Mouse (Mus musculus) CH12.LX (cell line): ENCODE data around the gene Gsg1l. TPM values are rescaled to one million over a fixed set of nuclear protein-coding genes. Genes with fewer than 3 reads are reported as not detected.

ENCODE experiments used
- DNase-seq: peaks from one replicate; pipeline ENCODE4 v3.0.0-alpha.2; 2013; ENCODE audit errors: extremely low read depth
- H3K27ac ChIP-seq: 2 replicates; pipeline ENCODE4 v1.5.1; 2012; ENCODE audit warnings: low read depth, mild to moderate bottlenecking, control low read depth, moderate library complexity; ENCODE audit not compliant: insufficient read depth
- H3K27me3 ChIP-seq: replicated peaks from 2 replicates; pipeline ENCODE3; 2012; ENCODE audit warnings: inconsistent platforms
- H3K36me3 ChIP-seq, 2 experiments: replicated peaks in 1 of 2; 2 replicates each; pipeline versions ENCODE3 to v1.6.1; 2012; ENCODE audit warnings: inconsistent platforms in 1 of 2, low read length in 1 of 2, mild to moderate bottlenecking in 1 of 2, mixed read lengths in 1 of 2, moderate library complexity in 1 of 2; ENCODE audit not compliant: control insufficient read depth in 1 of 2, insufficient read depth in 1 of 2
- H3K4me1 ChIP-seq, 2 experiments: 2 replicates each; pipeline ENCODE4 v1.6.1; 2012; ENCODE audit warnings: inconsistent platforms in 1 of 2, moderate library complexity in 1 of 2; ENCODE audit not compliant: insufficient read depth in 2 of 2, control insufficient read depth in 1 of 2
- H3K4me2 ChIP-seq: 2 replicates; pipeline ENCODE4 v1.6.1; 2012; ENCODE audit warnings: low read depth, mild to moderate bottlenecking, control low read depth; ENCODE audit not compliant: poor library complexity, insufficient read depth, severe bottlenecking
- H3K4me3 ChIP-seq, 3 experiments: fragments of 150-350 bp in 1 of 3; sonication (generic) in 1 of 3; replicated peaks in 1 of 3; 2 replicates each; pipeline versions ENCODE3 to v1.5.1; 2011 to 2012; ENCODE audit warnings: low read depth in 2 of 3, low read length in 2 of 3, mild to moderate bottlenecking in 2 of 3, moderate library complexity in 2 of 3, control low read depth in 1 of 3, improper control_type of control experiment in 1 of 3, inconsistent platforms in 1 of 3, mixed read lengths in 1 of 3; ENCODE audit not compliant: poor library complexity in 1 of 3
- H3K79me2 ChIP-seq: replicated peaks from 2 replicates; pipeline ENCODE4 v1.6.1; 2012; ENCODE audit warnings: mild to moderate bottlenecking, moderate library complexity; ENCODE audit not compliant: control insufficient read depth, poor library complexity, insufficient read depth, severe bottlenecking; ENCODE audit errors: extremely low read depth
- H3K9ac ChIP-seq: 2 replicates; pipeline ENCODE4 v1.6.1; 2012; ENCODE audit warnings: low read depth, mild to moderate bottlenecking, control low read depth, moderate library complexity; ENCODE audit not compliant: insufficient read depth
- H3K9me3 ChIP-seq: replicated peaks from 2 replicates; pipeline ENCODE3; 2012; ENCODE audit warnings: low read length, inconsistent platforms, mixed read lengths
- BHLHE40 ChIP-seq: IDR thresholded peaks from 2 replicates; pipeline ENCODE4 v1.6.1; 2011; ENCODE audit warnings: mild to moderate bottlenecking, low read depth, low read length, improper control_type of control experiment
- CTCF ChIP-seq, 2 experiments: IDR thresholded peaks in 1 of 2; conservative IDR thresholded peaks in 1 of 2; 2 replicates each; pipeline ENCODE4 v1.5.1; 2011 to 2012; ENCODE audit warnings: low read depth in 2 of 2, low read length in 2 of 2, improper control_type of control experiment in 1 of 2, inconsistent platforms in 1 of 2, mild to moderate bottlenecking in 1 of 2, moderate library complexity in 1 of 2
- EP300 ChIP-seq: IDR thresholded peaks from 2 replicates; pipeline ENCODE4 v1.6.1; 2011; ENCODE audit warnings: low read length, improper control_type of control experiment
- GABPA ChIP-seq: IDR thresholded peaks from 2 replicates; pipeline ENCODE4 v1.6.1; 2012; ENCODE audit warnings: low read depth, low read length, improper control_type of control experiment, inconsistent platforms; ENCODE audit not compliant: insufficient replicate concordance
- IRF4 ChIP-seq: IDR thresholded peaks from 2 replicates; pipeline ENCODE4 v1.6.1; 2014; ENCODE audit warnings: low read depth, mild to moderate bottlenecking, inconsistent platforms, low read length, improper control_type of control experiment
- JUND ChIP-seq: conservative IDR thresholded peaks from 2 replicates; pipeline ENCODE4 v1.6.1; 2011; ENCODE audit warnings: low read depth, low read length, improper control_type of control experiment
- KAT2A ChIP-seq: IDR thresholded peaks from 2 replicates; pipeline ENCODE4 v1.6.1; 2012; ENCODE audit warnings: low read length, improper control_type of control experiment, inconsistent platforms; ENCODE audit not compliant: insufficient replicate concordance
- MAX ChIP-seq: IDR thresholded peaks from 2 replicates; pipeline ENCODE4 v1.6.1; 2011; ENCODE audit warnings: low read length, improper control_type of control experiment
- MAZ ChIP-seq: IDR thresholded peaks from 2 replicates; pipeline ENCODE4 v1.6.1; 2012; ENCODE audit warnings: low read depth, mild to moderate bottlenecking, inconsistent platforms, low read length, improper control_type of control experiment, moderate library complexity
- MEF2A ChIP-seq: IDR thresholded peaks from 2 replicates; pipeline ENCODE4 v1.6.1; 2014; ENCODE audit warnings: low read depth, mild to moderate bottlenecking, inconsistent platforms, low read length, improper control_type of control experiment, borderline replicate concordance
- MXI1 ChIP-seq: IDR thresholded peaks from 2 replicates; pipeline ENCODE4 v1.6.1; 2011; ENCODE audit warnings: mild to moderate bottlenecking, low read depth, low read length, improper control_type of control experiment
- MYC ChIP-seq: IDR thresholded peaks from 2 replicates; pipeline ENCODE4 v1.6.1; 2011; ENCODE audit warnings: low read depth, mild to moderate bottlenecking, improper control_type of control experiment, low read length
- NELFE ChIP-seq: IDR thresholded peaks from 2 replicates; pipeline ENCODE4 v1.6.1; 2011; ENCODE audit warnings: low read depth, low read length, improper control_type of control experiment
- NRF1 ChIP-seq: IDR thresholded peaks from 2 replicates; pipeline ENCODE4 v1.6.1; 2014; ENCODE audit warnings: low read depth, mild to moderate bottlenecking, inconsistent platforms, low read length, improper control_type of control experiment, moderate library complexity
- POLR2A ChIP-seq: IDR thresholded peaks from 2 replicates; pipeline ENCODE4 v1.6.1; 2011; ENCODE audit warnings: low read depth, mild to moderate bottlenecking, improper control_type of control experiment, low read length
- POLR2AphosphoS2 ChIP-seq: IDR thresholded peaks from 2 replicates; pipeline ENCODE4 v1.6.1; 2011; ENCODE audit warnings: low read depth, low read length, improper control_type of control experiment
- TBP ChIP-seq: conservative IDR thresholded peaks from 2 replicates; pipeline ENCODE4 v1.6.1; 2011; ENCODE audit warnings: low read depth, low read length, improper control_type of control experiment
- UBTF ChIP-seq: IDR thresholded peaks from 2 replicates; pipeline ENCODE4 v1.6.1; 2012; ENCODE audit warnings: low read depth, mild to moderate bottlenecking, inconsistent platforms, low read length, improper control_type of control experiment, moderate library complexity
- USF1 ChIP-seq: IDR thresholded peaks from 2 replicates; pipeline ENCODE4 v1.6.1; 2014; ENCODE audit warnings: low read depth, mild to moderate bottlenecking, inconsistent platforms, low read length, improper control_type of control experiment
- ZC3H11A ChIP-seq: IDR thresholded peaks from 2 replicates; pipeline ENCODE4 v1.6.1; 2012; ENCODE audit warnings: low read depth, mild to moderate bottlenecking, inconsistent platforms, low read length, improper control_type of control experiment
- ZKSCAN1 ChIP-seq: IDR thresholded peaks from 2 replicates; pipeline ENCODE4 v1.6.1; 2012; ENCODE audit warnings: low read depth, inconsistent platforms, low read length, improper control_type of control experiment, borderline replicate concordance
- dilution Hi-C: fragments of 300-500 bp; cut with MboI; formaldehyde crosslinking; loops from 2 replicates; pipeline ENCODE4 v1.14.3; 2020; ENCODE audit warnings: low sequenced_read_pairs; ENCODE audit not compliant: extremely low pct_unique_long_range_greater_than_20kb, extremely low pct_ligation_motif_present
- in situ Hi-C: fragments of 300-500 bp; cut with MboI; formaldehyde crosslinking; loops from 3 replicates; pipeline ENCODE4 v1.14.3; 2019; ENCODE audit warnings: low sequenced_read_pairs, low pct_ligation_motif_present, low pct_unique_long_range_greater_than_20kb, mixed read lengths
- polyA plus RNA-seq: library from polyadenylated mRNA; unstranded; fragments of >175 nt; gene quantifications from 2 replicates; pipeline ENCODE4 v1.2.1, GENCODE M21; 2012; ENCODE audit warnings: low read depth; ENCODE audit not compliant: insufficient read length
- total RNA-seq, 2 experiments: library from RNA; depleted of rRNA; stranded (reverse); fragments of 300-350 nt in 1 of 2; fragments of >200 nt in 1 of 2; gene quantifications; 2 replicates each; pipeline ENCODE4 v1.2.3; 2012 to 2014

Gene Gsg1l
- total and polyA plus RNA-seq, 3 experiments, result not detected

- Histone ChIP-seq H3K27ac (no peak overlapping the region), H3K27me3 (peaks cover 83% of the 10 kb centered on the region), H3K79me2 (no peaks in the 10 kb centered on the region), H3K36me3 (no peaks in the 10 kb centered on the region), H3K9me3 (peaks cover 6% of the 10 kb centered on the region), H3K9ac (no peak overlapping the region), H3K4me1 (no peaks in the 10 kb centered on the region), H3K4me2 (no peak overlapping the region), H3K4me3 (no peak overlapping the region)
- dilution Hi-C loops, result no loop called here
- DNase-seq, result no peak
- TF ChIP-seq EP300 (no peak), MXI1 (no peak), UBTF (no peak), ZKSCAN1 (no peak), POLR2AphosphoS2 (no peak), KAT2A (no peak), MAX (no peak), USF1 (no peak), MAZ (no peak), IRF4 (no peak), MEF2A (no peak), GABPA (no peak), TBP (no peak)
- in situ Hi-C loops, result no loop called here
These were observed 110.0 kb downstream of the Gsg1l start for GRCm38 (mm10) chr7:125972174-125972672.

- H3K4me1 ChIP-seq, result no peaks in the 10 kb centered on the region
- H3K36me3 ChIP-seq, result no peaks in the 10 kb centered on the region
- no peak for TF ChIP-seq ZKSCAN1
- TF ChIP-seq POLR2AphosphoS2, result no peak
- TF ChIP-seq NRF1, result no peak
- no peak for TF ChIP-seq BHLHE40
- TF ChIP-seq NELFE, result no peak
- TF ChIP-seq ZC3H11A, result no peak
- no peak for TF ChIP-seq POLR2A
- no peak for TF ChIP-seq CTCF (conservative IDR thresholded peaks at IDR 0.05 in 1 of 2, IDR thresholded peaks at IDR 0.05 in 1 of 2; ENCODE audit: low read depth in 2 of 2, low read length in 2 of 2)
- TF ChIP-seq MYC, result no peak
- TF ChIP-seq EP300, result no peak
- no peak for TF ChIP-seq USF1
- no peak for TF ChIP-seq MAX
- TF ChIP-seq JUND, result no peak
- H3K9ac ChIP-seq, result no peak overlapping the region
- H3K79me2 ChIP-seq, result no peaks in the 10 kb centered on the region
- peaks cover 3% of the 10 kb centered on the region for H3K9me3 ChIP-seq
- no peak overlapping the region for H3K27ac ChIP-seq
- no peak overlapping the region for H3K4me3 ChIP-seq
- H3K27me3 ChIP-seq, result peaks cover 67% of the 10 kb centered on the region
- in situ Hi-C loops (no loop called here), dilution Hi-C loops (no loop called here)
- H3K4me2 ChIP-seq, result no peak overlapping the region
- no peak for DNase-seq
These were observed 113.1 kb downstream of the Gsg1l start for GRCm38 (mm10) chr7:125969076-125969475.
